Mouse (Mus musculus): ENCODE measurements around the gene C130050O18Rik.

Gene C130050O18Rik

DNA sequence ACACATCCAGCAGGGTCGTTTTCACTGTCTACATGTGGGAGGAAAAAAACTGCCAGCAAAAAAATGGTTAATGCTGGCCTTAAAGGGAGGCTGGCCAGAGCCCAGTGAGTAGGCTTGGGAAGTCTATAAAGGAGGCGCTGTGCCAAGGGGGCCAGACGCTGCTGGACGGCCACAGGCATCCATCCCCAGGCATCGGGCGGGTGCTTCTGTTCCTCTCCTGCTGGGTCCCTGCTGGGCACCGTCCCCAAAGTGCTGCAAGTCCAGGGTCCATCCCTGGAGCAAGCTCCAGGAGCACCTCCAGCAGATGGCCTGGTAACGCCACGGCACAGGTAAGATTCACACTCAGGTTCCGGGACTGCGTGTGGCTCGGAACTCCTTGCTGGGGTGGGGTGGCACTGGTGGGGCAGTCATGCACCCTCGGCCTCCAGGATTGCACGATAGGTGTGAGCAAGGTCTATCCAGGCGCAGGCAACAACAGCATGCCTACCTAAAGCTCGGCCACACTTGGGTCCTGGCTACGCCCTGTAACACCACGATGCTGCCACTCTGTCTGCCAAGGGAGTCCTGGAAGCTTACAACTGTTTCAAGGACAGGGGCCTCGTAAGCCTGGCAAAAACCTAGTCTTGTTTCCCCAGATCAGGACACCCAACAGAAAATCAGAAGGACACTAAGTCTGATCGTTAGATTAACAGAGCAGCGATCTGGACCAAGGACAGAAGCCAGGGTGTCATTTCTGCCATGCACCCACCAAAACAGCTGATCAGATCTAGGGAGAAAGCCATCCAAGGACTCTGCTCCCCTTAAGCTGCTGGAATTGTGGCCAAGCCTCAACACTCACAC, 18.2 kb downstream of the C130050O18Rik start, which contains the start of gene Gper1:
Gene Gper1, plus strand, starts transcription at position 126 of the 840 bp plus-strand sequence.
- DNase-seq (ENCODE audit: low read depth, low spot score): no peak

DNA sequence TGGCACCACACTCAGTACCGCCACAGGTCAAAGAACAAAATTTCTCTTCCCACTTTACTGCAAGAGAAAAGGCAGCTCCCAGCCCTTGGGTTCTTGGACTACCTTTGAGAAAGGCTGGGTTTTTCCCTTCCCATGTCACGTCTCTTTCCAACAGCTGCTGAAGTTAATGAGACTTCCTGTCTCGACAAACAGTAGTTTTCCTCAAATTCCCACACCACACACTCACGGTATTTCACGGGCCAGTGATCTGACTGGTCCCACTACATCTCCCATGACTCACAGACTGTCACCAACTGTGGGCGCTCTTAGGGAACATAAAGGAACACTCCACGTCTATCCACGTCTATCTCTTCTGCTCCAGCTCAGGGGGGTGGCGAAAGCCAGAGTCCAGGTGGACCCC, 20.1 kb downstream of the C130050O18Rik start:
- DNase-seq (ENCODE audit: low read depth, low spot score): no peak

GRCm38 (mm10) chr5:139427001-139427400, 21.9 kb downstream of the C130050O18Rik start:
- DNase-seq (ENCODE audit: low read depth, low spot score): no peak

DNA sequence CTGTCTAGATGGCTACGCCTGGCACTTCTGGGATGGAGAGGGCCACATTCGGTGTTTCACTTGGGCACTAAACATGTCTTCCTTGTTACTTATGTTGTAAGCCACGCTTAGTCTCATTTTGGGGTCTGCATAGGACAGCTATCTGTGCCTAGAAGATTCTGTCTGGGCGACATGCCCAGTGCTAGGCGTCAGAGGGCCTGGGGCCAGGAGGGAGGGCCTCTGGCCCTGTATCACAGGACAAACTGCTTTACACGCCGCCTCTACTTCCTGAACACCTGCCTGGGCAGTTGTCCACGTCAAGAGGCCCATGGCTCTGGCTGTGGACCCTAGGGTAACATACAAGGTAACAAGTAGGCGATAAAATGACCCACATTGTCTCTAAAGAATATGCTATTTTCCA, 22.9 kb downstream of the C130050O18Rik start:
- no peak for DNase-seq (ENCODE audit: low read depth, low spot score)

DNA sequence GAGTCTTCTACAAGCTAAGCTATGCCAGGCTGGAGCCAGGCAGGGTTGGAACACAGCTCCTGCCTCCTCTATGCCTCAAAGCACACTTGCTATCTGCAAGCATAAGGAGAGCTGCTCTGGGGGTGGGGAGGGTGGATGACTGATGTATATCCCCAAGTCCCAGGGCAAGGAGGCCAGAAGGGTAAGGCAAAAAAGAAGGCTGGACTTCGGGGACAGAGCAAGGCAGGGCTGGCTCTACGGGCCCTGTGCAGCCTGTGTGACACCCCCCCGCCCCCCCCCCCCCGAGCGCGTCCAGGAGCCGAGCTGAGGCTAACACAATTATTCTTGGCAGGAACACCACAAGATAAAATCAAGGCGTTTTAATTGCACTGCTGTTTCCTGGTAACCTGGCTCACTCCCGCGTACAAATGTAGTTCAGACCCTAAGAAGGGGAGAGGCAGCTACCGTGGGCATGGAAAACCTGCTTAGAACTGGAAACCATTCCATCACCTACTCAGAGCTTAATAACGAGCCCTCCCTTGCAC, 24.8 kb downstream of the C130050O18Rik start:
- no peak for DNase-seq (ENCODE audit: low read depth, low spot score)

- no peak for DNase-seq (ENCODE audit: low read depth, low spot score)
Measured at GRCm38 (mm10) chr5:139432333-139432732, 27.3 kb downstream of the C130050O18Rik start.

DNA sequence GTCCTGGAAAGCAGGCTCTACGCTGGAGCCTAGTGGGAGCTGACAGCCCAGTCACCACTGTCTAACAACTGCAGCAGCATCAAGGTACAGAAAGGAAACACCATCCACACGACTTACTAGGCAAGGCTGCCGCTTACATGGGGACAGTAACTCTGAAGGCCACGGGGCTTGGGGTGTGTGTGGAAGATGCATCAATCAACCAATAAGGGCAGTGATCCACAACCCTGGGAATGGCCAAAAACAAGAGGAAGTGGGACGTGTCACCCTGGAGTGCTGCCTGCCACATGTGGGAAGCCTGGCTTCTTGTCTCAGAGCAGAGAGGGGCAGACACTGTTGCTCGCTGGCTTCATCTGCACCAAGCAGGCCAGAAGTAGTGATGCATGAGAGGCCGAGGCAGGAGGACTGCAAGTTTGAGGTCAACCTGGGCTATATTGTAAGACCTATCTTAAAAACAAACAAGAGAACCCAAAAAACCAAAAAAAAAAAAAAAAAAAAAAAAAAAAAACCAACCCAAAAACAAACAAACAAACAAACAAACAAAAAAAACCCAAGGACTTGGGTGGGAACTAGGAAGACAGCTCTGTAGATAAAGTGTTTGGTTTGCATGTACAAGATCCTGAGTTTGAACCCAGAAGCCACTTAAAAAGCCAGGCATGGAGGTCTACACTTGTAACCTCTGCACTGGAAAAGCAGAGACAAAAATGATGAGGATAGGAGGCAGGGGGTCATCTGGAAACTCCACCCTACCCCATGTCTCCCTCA, 27.8 kb downstream of the C130050O18Rik start:
- DNase-seq (ENCODE audit: low read depth, low spot score): no peak

GRCm38 (mm10) chr5:139433842-139434568, 28.9 kb downstream of the C130050O18Rik start:
- DNase-seq (ENCODE audit: low read depth, low spot score): no peak

GRCm38 (mm10) chr5:139434940-139435339, 29.9 kb downstream of the C130050O18Rik start:
- no peak for DNase-seq (ENCODE audit: low read depth, low spot score)

DNA sequence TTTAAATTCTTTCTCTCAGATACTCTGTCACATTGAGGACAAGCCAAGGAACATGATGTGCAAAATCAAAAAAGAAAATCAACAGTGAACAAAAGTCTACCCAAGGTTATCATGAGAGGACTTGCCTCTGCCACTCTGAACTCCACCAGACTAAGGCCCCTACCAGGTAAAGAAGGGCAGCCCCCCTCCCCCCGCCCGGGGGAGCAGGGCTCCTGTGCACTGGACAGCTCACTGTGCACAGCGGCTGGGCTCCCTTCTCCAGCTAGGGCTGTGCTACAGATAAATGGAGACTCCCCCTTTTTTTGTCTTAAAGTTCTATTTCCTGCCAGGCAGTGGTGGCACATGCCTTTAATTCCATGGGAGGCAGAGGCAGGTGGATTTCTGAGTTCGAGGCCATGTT, 32.7 kb downstream of the C130050O18Rik start:
- no peak for DNase-seq (ENCODE audit: low read depth, low spot score)

DNA sequence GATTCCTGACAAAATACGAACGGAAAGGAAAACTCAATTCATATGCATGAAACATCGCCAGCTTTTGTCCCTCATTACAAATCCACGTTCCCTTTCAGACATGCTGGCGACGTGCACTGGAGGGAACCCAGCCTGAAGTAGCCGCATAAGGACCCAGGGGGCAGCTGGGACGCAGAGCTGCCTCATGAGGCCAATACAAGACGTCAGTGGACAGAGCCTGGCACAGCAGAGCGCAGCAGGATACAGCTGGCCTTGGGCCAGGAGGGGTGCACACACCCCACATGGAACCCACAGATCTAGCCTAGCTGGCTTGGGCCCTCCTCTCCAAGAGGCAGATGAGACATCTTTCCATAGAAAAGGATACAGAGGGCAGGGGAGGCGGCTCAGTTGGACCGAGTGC, 33.4 kb downstream of the C130050O18Rik start:
- DNase-seq (ENCODE audit: low read depth, low spot score): no peak

- DNase-seq (ENCODE audit: low read depth, low spot score): no peak
Measured at GRCm38 (mm10) chr5:139440451-139440850, 35.4 kb downstream of the C130050O18Rik start.

GRCm38 (mm10) chr5:139440926-139441725, 36.0 kb downstream of the C130050O18Rik start:
- no peak for DNase-seq (ENCODE audit: low read depth, low spot score)

GRCm38 (mm10) chr5:139441726-139442018, 36.6 kb downstream of the C130050O18Rik start:
- no peak for DNase-seq (ENCODE audit: low read depth, low spot score)

- no peak for DNase-seq (ENCODE audit: low read depth, low spot score)
Measured at GRCm38 (mm10) chr5:139442428-139442827, 37.3 kb downstream of the C130050O18Rik start.

DNA sequence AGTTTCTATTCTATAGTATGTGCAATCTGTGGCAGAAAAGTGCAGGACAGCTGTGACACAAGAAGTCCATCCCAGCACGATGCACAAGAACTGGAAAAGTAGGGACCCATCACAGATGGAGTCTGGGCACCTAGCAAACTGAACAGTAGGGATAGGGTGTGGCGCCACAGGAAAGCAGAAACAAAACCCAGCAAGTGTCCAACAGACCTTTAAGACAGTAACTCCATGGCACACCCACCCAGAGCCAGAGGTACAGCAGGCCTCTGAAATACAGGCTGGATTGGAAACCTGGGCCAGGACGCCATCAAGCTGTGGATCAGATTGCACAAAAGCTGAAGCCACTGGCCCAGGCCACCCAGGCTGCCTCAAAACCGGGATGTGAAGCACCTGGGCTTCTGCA, 37.9 kb downstream of the C130050O18Rik start:
- DNase-seq (ENCODE audit: low read depth, low spot score): no peak

- DNase-seq (ENCODE audit: low read depth, low spot score): no peak
Measured at GRCm38 (mm10) chr5:139445258-139445657, 40.2 kb downstream of the C130050O18Rik start.

- no peak for DNase-seq (ENCODE audit: low read depth, low spot score)
Measured at GRCm38 (mm10) chr5:139448025-139448424, 42.9 kb downstream of the C130050O18Rik start.

DNA sequence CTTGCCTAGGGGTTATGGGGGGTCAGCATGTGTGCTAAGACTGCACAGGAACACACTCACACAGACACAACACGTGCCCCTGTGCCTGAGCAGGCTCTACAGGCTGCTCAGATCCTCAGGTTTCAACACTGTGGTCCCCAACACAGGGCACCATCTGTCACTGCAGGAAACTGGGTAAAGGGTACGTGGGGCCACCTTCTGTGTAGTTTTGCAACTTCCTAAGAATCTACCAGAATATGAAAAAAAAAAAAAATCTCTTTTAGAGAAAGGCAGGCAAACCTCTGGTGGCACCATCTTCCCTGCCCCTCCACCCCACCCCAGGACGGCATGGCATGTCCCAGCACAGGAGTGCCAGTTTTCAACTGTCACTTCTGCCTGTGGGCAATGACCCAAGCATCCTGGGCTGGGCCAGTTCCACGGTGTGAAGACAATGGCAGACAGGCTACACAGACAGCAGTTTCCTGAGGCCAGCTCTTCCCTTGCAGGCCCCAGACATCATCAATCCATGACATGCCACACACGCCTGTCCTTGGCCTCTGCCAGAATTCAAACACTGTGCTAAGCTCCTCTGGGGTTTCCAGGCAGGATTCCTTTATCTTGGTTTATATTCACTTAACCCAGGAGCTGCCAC, 44.2 kb downstream of the C130050O18Rik start:
- no peak for DNase-seq (ENCODE audit: low read depth, low spot score)

DNA sequence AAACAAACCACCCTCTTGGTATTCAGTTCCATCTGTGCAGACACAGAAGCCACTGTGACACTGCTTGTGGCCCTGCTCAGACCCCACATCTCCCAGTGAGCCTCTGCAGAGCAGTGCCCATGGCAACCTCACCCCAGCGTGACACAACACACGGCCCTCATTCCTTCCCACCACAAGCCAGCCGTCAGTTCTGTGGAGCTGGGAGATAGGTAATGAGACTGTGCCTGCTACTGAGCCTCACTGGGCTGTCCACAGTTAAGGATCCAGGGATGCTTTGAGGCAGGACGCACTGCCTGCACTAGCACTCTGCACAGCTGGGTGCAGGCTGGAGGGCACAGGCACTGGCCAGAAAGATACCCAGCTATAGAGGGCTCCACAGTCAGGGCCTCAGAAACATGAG, 44.8 kb downstream of the C130050O18Rik start:
- DNase-seq (ENCODE audit: low read depth, low spot score): no peak

DNA sequence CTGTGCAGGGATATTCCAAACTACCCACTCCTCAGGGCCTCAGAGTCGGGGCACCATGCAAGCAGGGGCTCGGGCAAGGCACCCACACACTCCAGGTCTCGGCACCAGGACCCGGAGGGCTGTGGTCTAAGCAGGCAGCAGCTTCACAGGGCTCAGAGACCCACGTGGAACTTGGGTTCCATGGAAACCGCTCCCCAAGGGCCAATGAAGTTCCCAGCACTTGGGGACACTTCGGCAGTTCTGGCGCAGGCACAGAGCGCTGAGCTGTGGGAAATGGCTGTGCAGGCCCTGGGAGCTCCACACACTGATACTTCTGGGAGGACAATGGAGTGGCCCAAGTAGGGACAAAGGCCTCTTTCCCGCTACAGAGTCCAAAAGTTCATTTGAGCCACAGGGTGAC, 48.0 kb downstream of the C130050O18Rik start:
- DNase-seq (ENCODE audit: low read depth, low spot score): no peak
